Mouse (Mus musculus) adrenal gland, adult 18-20 months (tissue): ENCODE measurements around the gene Klhl21. TPM values are rescaled to one million over a fixed set of nuclear protein-coding genes. Genes with fewer than 3 reads are reported as not detected.

Experiments used
- DNase-seq, 2 experiments: peaks; one replicate each; pipeline ENCODE4 v3.0.0; 2021 to 2022; ENCODE audit warnings: low spot score in 2 of 2
- long read RNA-seq, 2 experiments: library from polyadenylated mRNA; stranded (forward); transcript quantifications; one replicate each; pipeline ENCODE4 v2.0.0; 2021
- total RNA-seq, 2 experiments: library from RNA; stranded (reverse); gene quantifications; 1 replicate in 1 of 2; 2 replicates in 1 of 2; pipeline ENCODE4 v1.2.3; 2021

Klhl21 gene
- total RNA-seq: 10 to 100 TPM; 18.3 to 28.2 TPM
- long read RNA-seq, experiment 1, transcript Klhl21-201 (4 exons, 3,986 nt): major isoform, 18 of 27 reads
- long read RNA-seq, experiment 1, partial matches to known transcripts: 8 of 27 reads
- long read RNA-seq, experiment 1, other reads (novel, unspliced or antisense): 1 of 27 reads
- long read RNA-seq, experiment 2, transcript Klhl21-201 (4 exons, 3,986 nt): major isoform, 32 of 52 reads
- long read RNA-seq, experiment 2, partial matches to known transcripts: 18 of 52 reads
- long read RNA-seq, experiment 2, other reads (novel, unspliced or antisense): 2 of 52 reads

DNA sequence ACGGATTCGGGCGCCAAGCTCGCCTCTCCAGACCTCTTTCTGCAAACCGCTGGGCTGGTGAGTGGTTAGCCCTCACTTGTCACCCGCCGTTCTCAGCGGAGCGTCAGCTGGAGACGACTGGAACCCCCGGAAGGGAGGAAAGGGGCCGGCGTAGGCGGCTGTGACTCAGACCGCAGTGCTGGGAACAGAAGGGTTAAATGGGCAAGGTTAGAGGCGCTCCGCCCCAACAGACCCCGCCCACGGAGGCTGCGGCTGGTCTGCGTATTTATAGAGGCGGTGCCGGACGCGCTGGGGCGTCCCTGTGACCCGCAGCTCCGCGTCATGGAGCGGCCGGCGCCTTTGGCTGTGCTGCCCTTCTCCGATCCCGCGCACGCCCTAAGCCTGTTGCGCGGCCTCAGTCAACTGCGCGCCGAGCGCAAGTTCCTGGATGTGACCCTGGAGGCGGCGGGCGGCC lies at the start of gene Klhl21:
TSS of gene Klhl21 (plus strand) at position 182 of the 454 bp plus-strand sequence.
- peak; percentile 97 for DNase-seq

DNA sequence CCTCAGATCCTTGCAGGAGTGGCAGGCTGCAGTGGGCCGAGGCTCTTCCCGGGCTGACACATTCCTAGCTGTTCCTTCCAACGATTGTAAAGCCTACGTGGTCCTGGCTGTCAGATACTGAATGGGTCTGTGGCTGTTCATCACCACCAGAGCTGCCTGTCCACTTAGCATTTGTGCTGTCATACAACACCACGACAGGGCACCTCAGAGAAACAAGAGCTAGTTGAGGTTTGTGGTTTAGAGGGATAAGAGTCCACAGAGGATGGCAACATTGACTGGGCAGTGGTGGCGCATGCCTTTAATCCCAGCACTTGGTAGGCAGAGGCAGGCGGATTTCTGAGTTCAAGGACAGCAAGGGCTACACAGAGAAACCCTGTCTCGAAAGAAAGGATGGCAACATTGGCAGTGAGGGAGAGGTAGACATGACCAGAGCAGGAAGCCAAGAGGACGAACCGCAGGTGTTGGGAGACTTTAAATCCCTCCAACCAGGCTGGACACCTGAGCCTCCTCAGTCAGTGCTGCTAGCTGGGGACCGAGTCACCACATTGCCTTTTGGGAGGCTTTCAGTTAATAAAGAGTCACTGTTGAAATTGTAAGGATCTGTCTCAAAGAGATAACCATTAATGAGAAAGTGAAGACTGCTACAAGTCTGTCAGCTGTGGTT lies 48.6 kb upstream of the Klhl21 start:
- DNase-seq: no peak

DNA sequence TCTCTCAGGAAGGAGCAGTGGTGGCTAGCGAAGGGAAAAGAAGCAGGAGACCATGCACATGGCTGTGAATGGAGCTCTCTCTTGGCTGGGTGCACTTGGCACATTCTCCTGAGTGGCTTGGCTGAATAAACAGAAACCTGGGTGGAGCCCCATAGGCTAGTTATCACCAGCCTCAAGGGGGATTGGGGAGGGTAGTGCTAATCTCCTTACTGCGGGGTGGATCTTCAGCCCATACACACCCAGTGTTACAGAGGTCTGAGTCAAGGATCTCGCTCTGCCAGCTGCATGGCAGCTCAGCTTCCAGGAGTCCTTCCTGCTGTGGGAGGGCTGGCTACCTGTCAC lies 48.1 kb upstream of the Klhl21 start:
- no peak for DNase-seq

DNA sequence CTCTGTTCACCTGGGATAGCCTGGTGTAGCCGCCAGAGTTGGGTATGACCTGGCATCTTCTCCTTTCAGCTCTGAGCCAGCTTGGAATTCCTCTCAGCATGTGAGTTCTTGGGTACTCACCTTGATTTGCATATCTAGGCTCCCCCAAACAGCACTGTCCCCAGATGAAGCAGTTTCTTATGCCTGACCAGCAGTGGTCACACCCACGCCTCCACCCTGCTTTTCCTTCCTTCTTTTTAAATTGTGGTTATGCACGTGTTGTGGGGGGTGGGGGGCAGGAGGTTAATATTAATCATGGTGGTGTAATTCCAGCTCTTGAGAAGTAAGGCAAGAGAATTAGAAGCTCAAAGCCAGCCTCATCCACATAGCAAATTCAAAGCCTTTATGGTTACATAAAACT lies 45.8 kb upstream of the Klhl21 start:
- DNase-seq: no peak

DNA sequence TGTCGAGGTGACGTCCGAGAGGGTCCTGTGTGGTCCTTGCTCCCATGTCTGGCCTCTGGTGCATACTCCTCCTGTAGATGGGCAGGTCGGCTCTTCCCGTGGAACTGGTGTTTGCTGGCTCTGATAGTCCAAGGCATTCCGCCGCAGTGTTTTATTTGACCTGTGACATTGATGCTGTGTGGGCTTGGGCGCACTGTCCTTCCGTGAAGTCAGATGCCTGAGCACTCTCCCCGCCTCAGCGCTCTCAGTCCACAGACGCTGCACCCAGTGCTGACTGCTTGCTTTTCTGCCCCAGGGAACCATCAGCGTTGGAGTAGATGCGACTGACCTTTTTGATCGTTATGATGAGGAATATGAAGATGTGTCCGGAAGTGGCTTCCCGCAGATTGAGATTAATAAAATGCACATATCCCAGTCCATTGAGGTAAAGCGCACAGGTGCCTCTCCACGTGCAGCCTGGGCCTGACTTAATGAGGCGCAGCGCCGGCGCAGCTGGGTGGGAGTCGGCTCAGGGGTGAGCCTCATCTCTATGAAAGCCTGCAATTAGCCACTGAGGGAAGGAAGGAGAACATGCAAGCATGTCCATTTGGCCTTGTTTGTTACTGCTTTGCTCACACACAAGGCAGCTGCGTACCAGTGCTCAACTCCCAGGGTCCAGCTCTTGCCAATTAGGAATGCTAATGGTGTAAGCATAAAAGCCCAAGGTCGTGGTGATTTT lies 40.2 kb upstream of the Klhl21 start:
- no peak for DNase-seq

DNA sequence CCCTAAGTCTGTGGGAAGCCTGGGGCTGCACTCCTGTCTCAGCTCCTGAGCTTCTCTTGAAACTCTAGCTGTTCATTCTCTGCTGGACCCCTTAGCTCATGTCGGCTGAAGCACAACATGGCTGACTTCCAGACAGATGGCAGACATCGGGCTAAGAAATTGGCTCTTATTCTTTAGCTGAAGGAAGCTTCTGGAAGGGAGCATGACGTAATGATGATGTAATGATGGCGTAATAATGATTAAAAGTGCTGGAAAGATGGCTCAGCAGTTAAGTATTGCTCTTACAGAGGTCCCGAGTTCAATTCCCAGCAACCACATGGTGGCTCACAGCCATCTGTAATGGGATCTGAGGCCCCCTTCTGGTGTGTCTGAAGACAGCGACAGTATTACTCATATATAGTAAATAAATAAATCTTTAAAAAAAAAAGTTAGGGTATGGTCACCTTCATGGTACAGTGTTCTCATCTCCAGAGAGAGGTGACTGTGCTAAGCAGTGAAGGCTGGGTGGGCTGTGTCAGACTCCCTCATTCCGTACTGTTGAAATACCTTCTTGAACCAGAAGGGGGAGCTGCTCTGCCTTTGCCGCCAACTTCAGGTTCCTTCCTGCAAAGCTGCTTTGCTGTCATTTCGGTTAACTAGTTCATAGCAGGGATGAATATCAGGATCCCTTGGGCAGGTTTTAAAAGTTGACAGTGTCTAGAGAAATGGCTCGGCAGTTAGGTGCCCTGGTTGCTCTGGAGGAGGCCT lies 36.2 kb upstream of the Klhl21 start:
- no peak for DNase-seq

DNA sequence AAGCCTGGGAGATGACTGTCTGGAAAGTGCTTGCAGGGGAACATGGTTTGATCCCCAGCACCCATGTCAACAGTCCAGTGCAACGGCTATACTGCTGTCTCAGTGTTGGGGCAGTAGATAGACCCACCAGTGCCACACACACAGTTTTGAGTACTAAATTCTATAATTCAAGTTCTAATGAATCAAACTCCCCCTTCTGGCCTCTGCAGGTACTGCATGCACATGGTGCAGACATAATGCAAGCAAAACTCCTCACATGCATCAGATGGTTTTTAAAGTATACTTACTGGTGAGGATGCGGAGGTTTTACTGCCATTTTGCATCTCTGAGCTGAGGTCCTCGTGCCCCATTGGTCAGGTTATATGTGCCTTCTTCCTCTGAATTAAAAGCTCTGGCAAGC lies 33.2 kb upstream of the Klhl21 start:
- no peak for DNase-seq

DNA sequence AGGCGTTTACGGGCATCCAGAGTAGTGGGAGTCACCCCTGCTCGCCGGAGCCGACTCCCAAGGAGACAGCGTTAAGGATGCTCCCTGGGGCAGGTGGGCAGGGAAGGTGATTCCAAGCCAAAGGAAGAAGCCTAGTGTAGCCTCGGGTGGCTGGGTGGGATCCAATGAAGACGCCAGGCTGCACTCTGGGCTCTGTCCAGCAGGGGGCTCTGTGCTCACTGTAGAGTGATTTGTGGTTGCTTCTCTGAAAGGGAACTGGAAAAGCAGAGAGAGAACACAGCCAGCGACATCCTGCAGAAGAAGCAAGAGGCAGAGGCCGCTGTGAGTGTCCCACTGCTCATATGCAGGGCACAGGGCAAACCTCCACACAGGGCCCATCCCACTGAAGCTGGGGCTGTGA lies 30.9 kb upstream of the Klhl21 start:
- peak; percentile 78 to 85 for DNase-seq

DNA sequence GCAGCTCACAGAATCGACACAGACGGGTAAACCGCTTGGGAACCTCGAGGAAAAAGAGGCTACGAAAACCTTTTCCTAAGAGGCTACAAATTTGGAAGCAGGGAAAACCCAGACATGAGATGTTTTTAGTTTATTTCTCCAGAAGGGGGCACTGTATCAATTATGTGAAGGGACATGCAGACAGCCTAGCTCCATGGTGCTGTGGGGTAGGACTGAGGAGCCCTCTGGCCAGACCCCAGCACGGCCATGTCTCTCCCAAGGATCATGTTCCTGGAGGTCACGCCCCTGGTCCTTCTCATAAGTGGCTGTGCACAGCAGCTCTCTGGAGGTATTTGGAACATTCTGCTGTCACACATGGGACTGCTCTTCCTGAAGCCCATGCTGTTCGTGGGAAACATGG lies 27.9 kb upstream of the Klhl21 start:
- no peak for DNase-seq

DNA sequence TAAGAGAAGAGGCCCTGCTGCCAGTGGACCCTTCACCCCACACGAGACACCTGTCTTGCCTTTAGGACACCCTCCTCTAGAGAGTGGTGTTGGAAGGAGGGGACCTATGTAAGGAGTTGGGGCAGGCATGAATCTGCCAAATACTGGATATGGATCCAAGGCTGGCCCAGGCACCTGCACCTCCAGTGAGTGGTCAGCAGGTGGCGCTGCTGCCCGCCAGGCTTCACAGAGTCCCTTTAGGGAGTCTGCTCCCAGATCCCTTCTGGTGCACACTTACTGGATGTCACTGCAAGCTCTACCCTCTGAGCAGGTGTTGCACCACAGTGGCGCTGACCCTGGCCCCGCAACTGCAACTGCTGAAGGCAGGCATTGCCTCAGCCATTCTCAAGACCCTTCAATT lies 27.2 kb upstream of the Klhl21 start:
- peak; percentile 84 to 86 for DNase-seq

DNA sequence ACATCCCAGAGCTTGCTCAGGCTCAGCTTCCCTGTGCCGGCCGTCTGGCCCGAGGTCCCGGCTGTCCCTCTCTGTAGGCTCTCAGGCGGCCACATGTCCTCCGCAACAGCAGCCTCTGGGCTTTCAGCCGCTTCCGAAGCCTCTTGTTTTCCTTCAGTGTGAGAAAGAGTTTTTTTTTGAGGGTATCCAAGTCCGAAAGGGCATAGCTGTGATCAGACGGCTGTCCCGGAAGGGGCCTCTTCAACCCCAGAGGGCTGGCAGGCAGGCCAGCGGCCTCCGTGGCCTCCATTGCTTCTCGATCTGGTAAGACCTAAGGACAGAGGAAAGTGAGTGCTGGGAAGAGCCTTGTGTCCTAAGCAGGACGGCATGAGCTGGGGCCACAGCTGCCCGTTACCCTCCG lies 25.6 kb upstream of the Klhl21 start:
- no peak for DNase-seq

DNA sequence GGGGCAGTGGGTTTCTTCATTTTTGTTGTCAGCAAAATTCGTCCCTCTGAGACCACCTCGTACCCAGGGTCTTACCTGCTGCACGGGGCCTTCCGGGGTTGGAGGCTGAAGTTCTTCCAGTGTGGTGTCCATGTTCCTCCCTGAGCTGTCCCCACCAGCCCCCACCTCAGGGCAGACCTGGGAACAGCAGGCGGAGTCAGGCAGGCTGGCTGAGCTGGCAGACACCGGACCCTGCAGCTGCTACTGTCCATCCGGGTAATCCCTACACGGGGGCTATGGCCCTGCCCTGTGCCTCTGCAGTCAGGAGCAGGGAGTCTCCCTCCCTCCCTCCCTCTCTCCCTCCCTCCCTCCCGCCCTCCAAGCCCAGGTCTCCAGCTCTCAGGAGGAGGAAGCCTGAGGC lies 25.0 kb upstream of the Klhl21 start:
- DNase-seq: no peak

DNA sequence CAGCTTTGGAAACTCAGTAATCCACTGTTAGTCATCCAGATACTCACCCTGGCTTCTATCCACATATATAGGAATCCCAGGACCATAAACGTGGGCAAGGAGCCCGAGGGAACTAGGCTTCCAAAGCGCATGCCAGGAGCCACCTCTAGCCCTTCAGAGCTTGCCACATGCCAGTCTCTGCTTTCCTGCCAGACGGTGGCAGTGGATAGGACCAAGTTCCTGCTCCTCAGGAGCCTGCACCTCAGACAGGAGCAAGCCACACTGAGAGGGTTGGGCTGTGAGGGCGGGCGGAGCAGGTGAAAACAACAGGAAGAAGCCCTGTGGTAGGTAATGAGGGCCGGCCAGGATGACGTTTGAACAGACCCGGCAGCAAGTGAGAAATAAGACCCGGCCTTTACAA lies 22.7 kb upstream of the Klhl21 start:
- no peak for DNase-seq

DNA sequence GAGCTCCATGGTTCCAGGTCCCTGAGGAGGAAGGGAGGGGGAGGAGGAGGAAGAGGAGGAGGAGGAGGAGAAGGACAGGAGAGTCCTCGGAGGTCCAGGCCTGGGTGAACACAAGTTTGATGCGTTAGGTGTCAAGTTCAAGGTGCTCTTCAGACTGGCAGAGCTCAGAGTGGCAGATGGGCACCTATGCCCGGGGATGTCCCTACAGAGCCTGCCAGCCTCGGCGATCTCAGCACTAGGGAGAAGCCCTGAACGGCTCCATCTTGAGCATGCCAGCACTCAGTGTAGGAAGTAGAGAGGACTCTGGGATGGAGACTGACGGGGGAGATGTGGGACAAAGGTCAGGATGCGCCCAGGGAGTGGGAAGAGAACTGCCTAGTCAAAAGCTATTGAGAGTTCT lies 22.0 kb upstream of the Klhl21 start:
- DNase-seq: no peak

DNA sequence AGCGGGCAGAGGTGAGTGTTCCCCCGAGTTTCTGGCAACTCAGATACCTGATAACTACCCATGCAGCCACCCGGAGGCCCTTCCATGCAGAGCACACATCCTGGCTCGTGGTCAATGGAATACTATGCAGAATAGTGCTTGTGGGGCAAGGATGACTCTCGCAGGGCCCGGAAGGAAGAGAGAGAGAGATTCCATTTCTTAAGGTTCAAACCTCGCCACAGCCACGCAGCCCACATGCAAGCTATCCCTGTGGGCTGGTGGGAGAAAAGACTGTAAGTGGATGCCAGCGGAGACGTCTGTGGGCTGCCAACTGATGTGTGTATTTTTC lies 20.6 kb upstream of the Klhl21 start:
- no peak for DNase-seq

DNA sequence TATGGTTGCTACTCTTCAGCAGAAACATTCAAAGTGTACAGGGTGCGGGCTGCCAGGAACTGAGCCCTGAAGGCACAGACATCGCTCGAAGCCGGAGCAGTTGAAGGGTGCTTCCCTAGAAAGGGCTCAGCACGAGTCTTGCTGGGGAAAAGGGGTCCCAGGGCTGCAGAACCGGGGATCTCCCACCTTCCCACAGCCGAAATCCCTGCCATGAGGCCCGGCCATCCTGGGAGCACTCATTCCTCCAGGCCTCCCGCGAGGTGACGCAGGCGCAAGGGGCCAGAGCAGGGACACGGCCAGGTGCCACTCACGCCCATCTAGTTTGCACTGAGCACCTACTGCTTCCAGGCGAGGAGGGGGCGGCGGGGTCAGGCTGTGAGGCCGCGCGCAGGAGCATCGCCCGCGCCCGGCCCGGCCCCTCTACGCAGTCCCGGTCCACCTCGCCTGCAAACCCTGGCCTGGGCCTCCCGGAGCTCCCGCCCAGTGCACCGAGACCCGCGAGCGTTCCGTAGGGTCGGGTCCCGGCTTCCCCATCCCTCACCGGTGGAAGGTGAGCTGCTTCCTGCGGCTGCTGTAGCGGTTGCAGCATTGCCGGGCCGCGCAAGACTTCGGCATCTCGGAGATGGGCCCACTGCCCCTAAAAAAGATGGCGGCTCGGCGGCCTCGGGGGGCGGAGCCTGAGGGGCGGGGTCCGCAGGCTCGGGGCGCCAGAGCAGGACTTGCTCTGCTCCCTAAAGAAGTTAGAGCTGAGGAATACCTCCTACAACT lies 20.1 kb upstream of the Klhl21 start, which contains the start of gene Thap3:
TSS of gene Thap3 (minus strand) at position 656 of the 768 bp plus-strand sequence.
- peak; percentile 86 to 87 for DNase-seq

DNA sequence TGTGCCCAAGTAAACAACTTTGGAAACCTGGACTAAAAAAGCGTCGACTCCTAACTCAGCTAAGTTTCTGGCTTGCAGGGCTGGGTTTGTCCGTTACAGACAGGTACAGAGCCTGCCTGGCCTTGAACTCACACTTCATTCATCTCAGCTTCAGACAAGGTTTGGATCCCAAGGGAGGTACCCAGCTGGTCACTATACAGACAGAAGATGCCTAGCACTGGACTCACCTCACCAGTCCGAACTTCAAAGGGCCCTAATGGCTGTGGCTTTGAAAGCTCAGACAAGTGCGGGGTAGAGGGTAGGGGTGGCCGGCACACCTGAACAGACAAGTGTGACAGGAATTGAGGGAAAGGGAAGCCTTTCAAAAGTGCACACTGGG lies 19.5 kb upstream of the Klhl21 start:
- DNase-seq: no peak

DNA sequence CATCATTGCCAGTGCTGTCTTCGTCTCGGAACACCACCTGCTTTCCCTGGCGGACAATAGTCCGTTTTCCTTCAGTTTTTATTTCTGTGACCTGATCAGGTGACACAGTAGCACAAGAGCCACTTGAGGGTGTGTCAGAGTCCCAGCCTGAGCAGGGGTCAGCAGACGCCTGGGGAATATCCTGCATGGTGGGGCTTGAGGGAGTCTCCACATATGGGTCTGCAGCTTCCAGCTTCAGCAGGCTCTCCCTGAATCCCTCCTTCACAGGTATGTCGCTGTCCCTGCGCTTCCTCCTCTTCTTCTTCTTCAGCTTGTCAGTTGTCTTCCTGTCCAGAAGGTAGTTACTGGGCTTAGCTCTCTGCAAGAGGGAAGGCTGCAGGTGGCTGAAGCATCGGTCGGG lies 16.5 kb upstream of the Klhl21 start:
- DNase-seq: no peak

DNA sequence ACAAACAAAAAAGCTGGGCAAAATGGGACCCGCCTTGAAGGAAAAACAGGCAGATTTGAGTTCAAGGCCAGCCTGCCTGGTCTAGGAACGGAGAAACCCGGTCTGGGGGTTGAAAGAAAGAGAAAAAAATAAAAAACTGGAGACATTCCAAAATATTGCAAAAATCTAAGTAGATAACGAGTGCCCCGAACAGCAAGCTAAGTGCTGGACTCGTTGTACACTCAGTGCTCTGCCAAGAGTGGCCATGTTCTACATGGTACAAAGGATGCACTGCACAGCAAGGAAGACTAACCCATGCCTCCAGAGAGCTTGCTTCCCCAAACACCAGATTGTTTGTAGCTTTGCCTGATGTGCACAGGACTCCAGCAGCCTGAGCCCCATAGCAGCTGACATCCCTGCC lies 15.6 kb upstream of the Klhl21 start:
- DNase-seq: no peak

DNA sequence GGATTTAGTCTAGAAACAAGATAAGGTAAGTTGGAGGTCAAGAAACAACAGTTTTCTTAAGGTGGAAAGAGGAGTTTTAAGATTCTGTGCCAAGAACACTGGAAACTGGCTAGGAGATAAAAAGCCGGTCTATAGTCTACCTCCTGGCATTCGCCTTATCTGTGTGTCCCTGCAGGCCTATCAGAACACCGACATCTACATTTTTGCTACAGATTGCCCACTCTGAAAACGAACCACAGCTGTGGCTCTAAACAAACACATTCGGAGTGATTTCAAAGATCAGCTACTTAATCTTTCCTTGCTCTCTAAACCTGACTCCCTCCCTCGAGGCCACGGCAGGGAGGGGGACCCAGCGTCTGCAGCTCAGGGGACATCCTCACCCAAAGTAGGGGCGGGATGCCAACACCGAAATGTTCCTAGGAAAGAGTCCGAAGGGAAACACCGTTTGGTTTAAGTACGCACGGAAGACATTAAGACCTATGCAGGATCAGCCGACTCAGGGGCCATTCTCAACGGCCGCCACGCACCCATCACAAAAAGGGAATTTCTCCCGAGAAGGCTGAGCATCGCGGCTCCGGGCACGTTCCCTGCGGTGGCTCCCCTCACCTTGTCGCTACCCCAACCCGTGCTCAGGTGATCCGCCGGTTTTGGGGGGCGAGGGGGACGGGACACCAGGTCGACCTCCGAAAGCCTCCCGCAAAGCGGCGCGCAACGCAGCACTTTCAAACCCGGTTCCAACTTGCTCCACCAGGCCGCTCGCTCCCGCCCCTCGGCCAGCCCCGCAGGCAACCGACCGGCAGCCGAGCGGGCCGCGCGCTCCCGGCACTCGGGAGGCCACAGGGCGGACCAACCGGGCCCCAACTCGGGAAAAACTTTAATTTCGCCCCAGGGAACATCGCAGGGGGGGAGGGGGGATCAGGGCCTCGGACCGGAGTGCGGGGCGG lies 14.1 kb upstream of the Klhl21 start:
- peak; percentile 51 to 52 for DNase-seq
